Mouse (Mus musculus): ENCODE measurements at regions not wholly inside any gene's neighbourhood (a gene's known extent, or its start where the extent isn't known, plus 50 kb on each side); places are given as distances from the start of the nearest gene placed in this dataset.
A peak's percentile ranks its signal among the peaks of the same experiment; 100 is the strongest.

DNA sequence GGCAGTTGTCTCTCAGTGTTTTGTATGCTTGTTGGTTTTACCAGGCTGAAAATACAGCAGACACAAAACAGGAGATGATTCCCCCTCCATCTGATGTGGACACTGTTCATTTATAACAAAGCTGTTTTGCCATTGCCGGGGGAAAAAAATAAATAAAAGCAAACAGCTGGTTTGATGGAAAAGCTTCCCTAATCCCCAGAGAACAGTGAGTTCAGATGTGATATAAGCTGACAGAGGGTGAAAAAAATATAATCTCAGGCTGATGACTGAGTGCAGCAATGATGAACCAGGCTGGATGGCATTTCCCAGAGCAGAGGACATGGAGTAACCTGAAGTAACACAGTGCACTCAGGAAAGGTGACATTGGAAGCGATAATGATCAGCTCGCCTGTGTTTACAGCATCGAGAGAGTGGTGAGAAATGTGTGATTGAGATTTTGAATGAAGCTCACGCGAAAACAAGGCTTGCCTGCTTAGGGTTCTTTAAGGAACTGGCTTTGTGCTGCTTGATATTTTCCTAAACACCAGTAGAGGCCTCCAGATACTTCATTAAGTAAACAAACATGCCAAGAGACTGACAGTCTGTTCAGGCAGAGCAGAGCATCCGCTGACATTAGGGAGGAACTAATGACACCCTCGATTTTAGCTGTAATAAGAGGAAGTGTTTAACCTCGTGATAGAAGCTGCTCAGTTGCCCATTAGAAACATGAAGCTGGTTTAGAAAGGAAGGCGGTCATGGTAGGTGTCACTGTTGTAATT is 221.9 kb upstream of the Mmadhc start:
- TF ChIP-seq CTCF (IDR thresholded peaks at IDR 0.05; ENCODE audit: low read depth) (peak; percentile 37), EP300 (optimal IDR thresholded peaks at IDR 0.05) (no peak)
